Mouse (Mus musculus) G1E (cell line): ENCODE measurements around the gene Dynlt1c. TPM values are rescaled to one million over a fixed set of nuclear protein-coding genes. Genes with fewer than 3 reads are reported as not detected.
A peak's percentile ranks its signal among the peaks of the same experiment; 100 is the strongest.
"Not testable (repeated sequence)": the region's sequence is repeated elsewhere in the genome, so short reads cannot be mapped to it uniquely, and the experiment has no call there.

Source experiments
- ATAC-seq: 2 replicates; pipeline ENCODE4 v1.8.0; 2016; ENCODE audit warnings: mild to moderate bottlenecking; ENCODE audit not compliant: insufficient number of reproducible peaks, poor library complexity, low FRiP score, severe bottlenecking; ENCODE audit errors: extremely low read depth
- DNase-seq: peaks from one replicate; pipeline ENCODE4 v3.0.0; 2012; ENCODE audit warnings: low spot score
- H3K27me3 ChIP-seq: 2 replicates; pipeline ENCODE4 v1.6.1; 2012; ENCODE audit warnings: mild to moderate bottlenecking, low read length, inconsistent platforms; ENCODE audit not compliant: insufficient read depth
- H3K36me3 ChIP-seq: replicated peaks from 2 replicates; pipeline ENCODE3; 2012; ENCODE audit warnings: mild to moderate bottlenecking, inconsistent platforms
- H3K4me1 ChIP-seq: 2 replicates; pipeline ENCODE4 v1.6.1; 2012; ENCODE audit warnings: low read depth, low read length, inconsistent platforms, mixed read lengths; ENCODE audit not compliant: insufficient read depth
- H3K4me3 ChIP-seq: 2 replicates; pipeline ENCODE4 v1.5.1; 2012; ENCODE audit warnings: low read depth, mild to moderate bottlenecking, inconsistent platforms, low read length, moderate library complexity, mixed read lengths
- H3K9me3 ChIP-seq: replicated peaks from 2 replicates; pipeline ENCODE4 v1.6.1; 2012; ENCODE audit warnings: inconsistent platforms
- polyA plus RNA-seq: library from polyadenylated mRNA; stranded (reverse); fragments of >175 nt; gene quantifications from 2 replicates; pipeline ENCODE4 v1.2.3, GENCODE M21; 2012
- total RNA-seq, 2 experiments: library from RNA; stranded (forward) in 1 of 2; stranded (reverse) in 1 of 2; fragments of 200-1000 nt in 1 of 2; fragments of >200 nt in 1 of 2; fragmentation: Nextera tagmentation in 1 of 2; gene quantifications; 2 replicates each; pipeline ENCODE4 v1.2.3; 2014 to 2017

The Dynlt1c gene
- total and polyA plus RNA-seq, 3 experiments, result 1.7 to 36.5 (median 27.6) TPM

GRCm38 (mm10) chr17:6640771-6641429 lies 39.4 kb downstream of the Dynlt1c start:
- not testable (repeated sequence) for H3K9me3 ChIP-seq, ATAC-seq, DNase-seq

DNA sequence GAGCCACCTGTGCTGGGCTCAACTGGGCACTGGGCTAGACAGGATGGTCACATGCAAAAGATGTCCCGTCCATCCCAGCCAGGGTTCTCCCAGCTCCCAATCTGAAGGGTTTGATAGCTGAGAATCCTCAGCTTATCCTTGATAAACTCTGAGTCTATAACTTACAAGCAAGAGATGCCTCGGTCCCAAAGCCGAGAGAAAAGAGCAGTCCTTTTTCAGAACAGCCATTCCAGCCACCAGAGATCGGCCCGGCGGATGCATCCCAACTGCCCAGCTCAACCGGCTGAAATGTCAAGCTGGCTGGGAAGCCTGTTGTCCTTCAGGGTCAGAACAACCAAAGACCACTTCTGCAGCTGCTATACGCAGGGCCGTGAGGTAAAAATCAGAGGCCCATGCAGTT lies 42.7 kb downstream of the Dynlt1c start:
- H3K27me3 ChIP-seq, DNase-seq, ATAC-seq, H3K9me3 ChIP-seq, H3K4me3 ChIP-seq, H3K36me3 ChIP-seq, H3K4me1 ChIP-seq: not testable (repeated sequence)

More at GRCm38 (mm10) chr17:6640771-6641429, 39.4 kb downstream of the Dynlt1c start:
- not testable (repeated sequence) for H3K4me1 ChIP-seq, H3K36me3 ChIP-seq, H3K27me3 ChIP-seq, H3K4me3 ChIP-seq

- H3K4me3 ChIP-seq, DNase-seq, ATAC-seq, H3K36me3 ChIP-seq, H3K27me3 ChIP-seq, H3K4me1 ChIP-seq, H3K9me3 ChIP-seq: not testable (repeated sequence)
Observed at GRCm38 (mm10) chr17:6644673-6645072, 43.2 kb downstream of the Dynlt1c start.

GRCm38 (mm10) chr17:6645668-6646067 lies 44.2 kb downstream of the Dynlt1c start:
- H3K36me3 ChIP-seq, H3K4me3 ChIP-seq, ATAC-seq, H3K4me1 ChIP-seq, DNase-seq, H3K27me3 ChIP-seq, H3K9me3 ChIP-seq: not testable (repeated sequence)

GRCm38 (mm10) chr17:6646841-6647240 lies 45.4 kb downstream of the Dynlt1c start:
- H3K36me3 ChIP-seq, ATAC-seq, DNase-seq, H3K4me1 ChIP-seq, H3K4me3 ChIP-seq, H3K27me3 ChIP-seq, H3K9me3 ChIP-seq: not testable (repeated sequence)

DNA sequence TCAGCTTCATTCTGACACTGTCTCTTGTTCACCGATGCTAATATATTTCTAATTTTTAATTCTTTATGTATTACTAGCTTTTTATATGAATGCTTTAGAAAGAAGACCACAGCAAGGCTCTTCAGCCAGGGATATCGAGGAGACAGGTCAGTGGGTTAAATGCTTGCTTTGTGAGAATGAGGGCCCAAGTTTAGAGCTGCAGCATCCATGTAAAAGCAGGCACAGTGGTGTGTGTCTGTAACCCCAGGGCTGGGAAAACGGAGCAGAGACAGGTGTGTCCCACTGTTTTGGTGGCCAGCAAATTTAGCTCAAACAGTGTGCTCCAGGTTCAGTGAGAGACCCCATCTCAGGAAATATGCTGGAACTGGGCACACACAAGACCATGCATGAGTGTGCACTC lies 46.0 kb downstream of the Dynlt1c start:
- H3K27me3 ChIP-seq, H3K4me1 ChIP-seq, H3K9me3 ChIP-seq, ATAC-seq, H3K4me3 ChIP-seq, H3K36me3 ChIP-seq, DNase-seq: not testable (repeated sequence)

- ATAC-seq, H3K4me3 ChIP-seq, H3K4me1 ChIP-seq, H3K36me3 ChIP-seq, H3K27me3 ChIP-seq, DNase-seq, H3K9me3 ChIP-seq: not testable (repeated sequence)
Observed at GRCm38 (mm10) chr17:6650904-6651565, 49.6 kb downstream of the Dynlt1c start.

- H3K36me3 ChIP-seq, ATAC-seq, H3K4me3 ChIP-seq, H3K27me3 ChIP-seq, DNase-seq, H3K4me1 ChIP-seq, H3K9me3 ChIP-seq: not testable (repeated sequence)
Observed at GRCm38 (mm10) chr17:6653341-6653946, 52.0 kb downstream of the Dynlt1c start.

DNA sequence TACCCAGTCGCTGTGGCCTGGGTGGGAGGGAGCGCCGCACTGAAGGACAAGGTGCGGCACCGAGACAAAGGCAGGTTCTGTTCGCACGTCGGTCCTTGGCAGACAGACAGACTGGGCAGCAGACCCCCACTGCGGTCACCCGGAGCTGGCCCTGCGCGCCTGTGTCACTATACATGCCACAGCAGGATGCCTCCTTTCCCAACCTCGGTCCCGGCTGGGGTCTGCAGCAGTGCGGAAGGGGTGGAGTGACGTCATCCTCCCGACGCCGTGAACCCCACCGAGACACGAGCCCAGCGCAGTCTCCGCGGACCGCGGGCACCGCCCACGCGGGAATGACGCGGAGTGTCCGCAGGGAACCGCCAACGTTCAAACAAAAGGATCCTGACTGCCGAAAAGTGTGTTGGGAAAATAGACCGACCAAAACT lies 53.6 kb downstream of the Dynlt1c start:
- H3K4me1 ChIP-seq, H3K9me3 ChIP-seq, H3K36me3 ChIP-seq, ATAC-seq, H3K27me3 ChIP-seq: not testable (repeated sequence)
- peak; percentile 69 for DNase-seq
- H3K4me3 ChIP-seq, result peak overlapping the region; percentile 73

DNA sequence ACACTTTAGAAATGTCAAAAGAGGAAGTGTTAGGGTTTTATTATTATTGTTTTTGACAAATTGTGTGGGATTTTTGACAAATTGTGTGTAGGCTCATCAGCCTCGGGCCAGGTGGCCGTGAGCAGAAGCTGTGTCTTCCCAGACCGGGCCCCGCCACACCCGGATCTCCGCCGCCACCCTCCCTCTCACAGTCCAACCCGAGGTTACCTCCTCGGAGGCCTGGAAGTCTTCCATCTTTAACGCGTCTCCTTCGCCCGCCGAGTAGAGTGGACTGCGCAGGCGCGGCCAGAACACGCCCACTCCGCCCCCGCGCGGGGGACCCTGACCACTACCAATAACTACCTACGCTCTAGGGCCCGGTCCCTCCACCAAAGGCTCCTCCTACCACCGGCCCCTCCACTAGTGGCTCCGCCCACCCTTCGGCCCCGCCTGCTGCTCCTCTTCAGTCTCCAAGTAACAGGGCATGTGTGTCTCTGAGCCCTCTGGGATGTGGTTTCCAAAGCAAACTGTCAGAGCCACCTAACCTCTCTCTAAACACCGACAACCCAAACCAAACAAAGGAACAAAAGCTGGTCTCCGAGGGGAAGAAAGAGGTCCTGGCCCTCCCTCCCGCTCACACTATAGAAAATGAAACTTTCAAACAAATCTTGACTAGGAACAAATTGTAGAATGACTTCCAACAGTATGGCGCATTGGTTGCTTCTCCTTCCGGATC lies 54.3 kb downstream of the Dynlt1c start, which contains the start of gene Dynlt1f:
Gene Dynlt1f (minus strand): TSS at position 334 of the 715 bp plus-strand sequence.
- not testable (repeated sequence) for H3K4me1 ChIP-seq, H3K27me3 ChIP-seq, DNase-seq, H3K36me3 ChIP-seq, H3K9me3 ChIP-seq
- ATAC-seq, result peak; percentile 100
- peak within 1 kb of the TSS; percentile 73 for H3K4me3 ChIP-seq

DNA sequence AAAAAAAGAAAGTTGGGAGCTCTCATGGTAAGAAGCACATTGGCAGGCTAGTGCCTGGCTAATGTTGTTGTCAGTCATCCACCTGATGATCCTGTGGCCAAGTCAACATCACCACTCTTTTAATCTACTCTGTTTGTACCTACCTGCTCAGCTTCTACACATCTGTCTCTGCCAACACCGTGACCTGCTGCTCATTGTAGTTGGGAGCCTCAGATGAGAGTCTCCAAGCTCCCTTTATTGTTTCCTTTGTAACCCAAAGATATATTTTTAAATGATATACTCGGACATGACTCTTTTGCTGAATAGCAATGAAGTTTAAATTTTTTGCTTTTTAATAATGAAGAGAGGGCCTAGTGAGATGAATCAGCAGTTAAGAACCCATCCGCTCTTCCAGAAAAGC lies 55.0 kb downstream of the Dynlt1c start:
- ATAC-seq, H3K4me3 ChIP-seq, H3K36me3 ChIP-seq, DNase-seq, H3K4me1 ChIP-seq, H3K9me3 ChIP-seq, H3K27me3 ChIP-seq: not testable (repeated sequence)
